In genomic region chr13:46735219-46735807, GRCm38 (mm10) we compare ENCODE assay signal across 8 mouse cellular contexts. TPM values are rescaled to one million over a fixed set of nuclear protein-coding genes. Genes with fewer than 3 reads are reported as not detected.
DNase-seq lines count a peak whose midpoint lies in the region; ATAC-seq and TF ChIP-seq lines count a peak whose summit lies in the region.

No protein-coding gene starts in this region.

- peak overlapping the region; percentile 75 for H3K27ac ChIP-seq in liver, embryonic 16.5 days (ENCODE audit: low read length)

- 19% methylated on average over 11 of the region's 11 CpGs for WGBS in liver, embryonic 16.5 days (ENCODE audit: insufficient replicate concordance)

- no peaks in the 10 kb centered on the region for H3K27me3 ChIP-seq in E14TG2a.4 (ENCODE audit: insufficient read depth, low read length)
- no peaks in the 10 kb centered on the region for H3K27me3 ChIP-seq in liver, embryonic 16.5 days (ENCODE audit: control insufficient read depth, insufficient read depth, low read depth, low read length)

- peak overlapping the region; percentile 55 for H3K9ac ChIP-seq in liver, embryonic 16.5 days (ENCODE audit: low read depth, low read length)

- H3K4me2 ChIP-seq in liver, embryonic 16.5 days (ENCODE audit: low read depth, low read length): peak overlapping the region; percentile 85

- no peaks in the 10 kb centered on the region for H3K36me3 ChIP-seq in E14TG2a.4 (ENCODE audit: insufficient read depth, low read length)
- H3K36me3 ChIP-seq in liver, embryonic 16.5 days (ENCODE audit: control insufficient read depth, insufficient read depth): no peaks in the 10 kb centered on the region

- H3K9me3 ChIP-seq in E14TG2a.4 (ENCODE audit: low read length): no peaks in the 10 kb centered on the region
- H3K9me3 ChIP-seq in liver, embryonic 16.5 days (replicated peaks; ENCODE audit: control insufficient read depth, low read length): no peaks in the 10 kb centered on the region

- no peak for DNase-seq in frontal cortex, postnatal 14 days (ENCODE audit: low spot score in 2 of 2)
- DNase-seq in adrenal gland, adult 18-20 months (ENCODE audit: low spot score in 2 of 2): no peak
- no peak for DNase-seq in c-Kit-positive CD71-positive TER-119-positive erythroid progenitor cells, embryonic 14.5 days (ENCODE audit: low spot score)
- no peak for DNase-seq in kidney, adult 11 months

- no peak for TF ChIP-seq CTCF in E14TG2a.4 (conservative IDR thresholded peaks at IDR 0.05; ENCODE audit: low read length)

- ATAC-seq in frontal cortex, adult (ENCODE audit: low TSS enrichment): peak; percentile 38; the same call in 1 of the 2 replicates
- peak; percentile 50 for ATAC-seq in granulocyte monocyte progenitor cell, adult 5-6 weeks (replicated peaks; ENCODE audit: poor library complexity, severe bottlenecking)
- peak; percentile 43 for ATAC-seq in liver, embryonic 16.5 days (ENCODE audit: low read depth)

- H3K4me3 ChIP-seq in E14TG2a.4 (replicated peaks; ENCODE audit: low read length): peak overlapping the region; percentile 74; the same call in 1 of the 2 replicates
- H3K4me3 ChIP-seq in liver, embryonic 16.5 days (ENCODE audit: low read depth, low read length): peak overlapping the region; percentile 66

- peaks cover 18% of the 10 kb centered on the region for H3K4me1 ChIP-seq in E14TG2a.4 (replicated peaks; ENCODE audit: low read depth, low read length)
- peaks cover 11% of the 10 kb centered on the region for H3K4me1 ChIP-seq in liver, embryonic 16.5 days (ENCODE audit: control insufficient read depth, low read depth, low read length)

RNA-seq across cellular contexts. Expression of gene Nup153, which starts 7.6 kb away (rescaled TPM):
- total RNA-seq in granulocyte monocyte progenitor cell, adult 5-6 weeks (2014; fragmentation: Nextera tagmentation): 81.0 and 103 TPM in 2 replicates
- 94.7 and 102 TPM in 2 replicates for total RNA-seq in granulocyte monocyte progenitor cell, adult 5-6 weeks (2017)
- 13.6 and 13.8 TPM in 2 replicates for polyA plus RNA-seq in liver, embryonic 16.5 days (2015; fragmentation: Nextera tagmentation; extraction: Ambion mirVana)
- 10 to 100 TPM; 51.0 to 58.3 TPM for total RNA-seq in adrenal gland, adult 18-20 months (2021)
